Mouse (Mus musculus) forebrain, postnatal 0 days (tissue): ENCODE measurements at regions not wholly inside any gene's neighbourhood (a gene's known extent, or its start where the extent isn't known, plus 50 kb on each side); places are given as distances from the start of the nearest gene placed in this dataset.
"Not testable (repeated sequence)": the region's sequence is repeated elsewhere in the genome, so short reads cannot be mapped to it uniquely, and the experiment has no call there.

ENCODE experiments used
- ATAC-seq: fragments of 200-750 bp; cut with Nextera tagmentation; 2 replicates; pipeline ENCODE4 v1.8.0; 2017; ENCODE audit warnings: mild to moderate bottlenecking, moderate library complexity
- DNase-seq: peaks from one replicate; pipeline ENCODE4 v3.0.0-alpha.2; 2015
- H3K27ac ChIP-seq: fragments of 300-500 bp; sonication (generic); 2 replicates; pipeline ENCODE4 v1.5.1; 2014; ENCODE audit warnings: low read depth, mild to moderate bottlenecking, antibody characterized with exemption, low read length, moderate library complexity, mixed read lengths
- H3K27me3 ChIP-seq: fragments of 300-500 bp; sonication (generic); 2 replicates; pipeline ENCODE4 v1.6.1; 2014; ENCODE audit warnings: mild to moderate bottlenecking, low read length, mixed read lengths; ENCODE audit not compliant: insufficient read depth
- H3K36me3 ChIP-seq: fragments of 300-500 bp; sonication (generic); 2 replicates; pipeline ENCODE4 v1.6.1; 2014; ENCODE audit warnings: mild to moderate bottlenecking, moderate library complexity; ENCODE audit not compliant: insufficient read depth
- H3K4me1 ChIP-seq: fragments of 300-500 bp; sonication (generic); 2 replicates; pipeline ENCODE4 v1.6.1; 2014; ENCODE audit warnings: antibody characterized with exemption; ENCODE audit not compliant: insufficient read depth
- H3K4me2 ChIP-seq: fragments of 300-500 bp; sonication (generic); 2 replicates; pipeline ENCODE4 v1.6.1; 2014; ENCODE audit warnings: low read depth, mild to moderate bottlenecking, moderate library complexity
- H3K4me3 ChIP-seq: fragments of 300-500 bp; sonication (generic); 2 replicates; pipeline ENCODE4 v1.5.1; 2014; ENCODE audit warnings: low read depth, low read length, mixed read lengths
- H3K9ac ChIP-seq: fragments of 300-500 bp; sonication (generic); 2 replicates; pipeline ENCODE4 v1.6.1; 2014; ENCODE audit warnings: mild to moderate bottlenecking
- H3K9me3 ChIP-seq: fragments of 300-500 bp; sonication (generic); 2 replicates; pipeline ENCODE4 v1.6.1; 2016; ENCODE audit warnings: low read length
- CTCF ChIP-seq: sonication (generic); IDR thresholded peaks from 2 replicates; pipeline ENCODE4 v1.5.1; 2016; ENCODE audit warnings: antibody characterized with exemption, control low read depth, low read depth
- WGBS: fragments of 180-500 bp; shearing (Covaris S2); extraction: QIAGEN DNeasy Blood & Tissue Kit; methylation state at CpG from one replicate; pipeline ENCODE4 v1.1.7; 2014; 5-methylcytosine and 5-hydroxymethylcytosine counted together

DNA sequence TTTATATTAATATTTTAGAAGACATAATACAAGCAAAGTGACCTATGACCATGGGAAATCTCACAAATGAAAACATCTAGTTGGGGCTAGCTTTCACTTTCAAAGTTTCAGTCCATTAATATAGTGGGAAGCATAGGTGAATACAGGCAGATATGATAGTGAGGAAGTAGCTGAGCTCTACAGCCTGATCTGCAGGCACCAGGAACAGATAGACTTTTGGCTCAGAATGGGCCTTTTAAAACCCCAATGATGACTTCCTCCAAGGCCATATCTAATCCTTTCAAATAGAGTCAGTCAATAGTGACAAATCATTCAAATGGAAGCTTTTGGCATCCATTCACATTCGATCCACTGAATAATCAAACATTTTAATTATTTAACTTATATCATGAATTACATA is 581.6 kb upstream of the Pcdh17 start:
- H3K36me3 ChIP-seq = no peaks in the 10 kb centered on the region
- WGBS = 94% methylated on average over 1 of the region's 1 CpGs
- H3K4me1 ChIP-seq = no peaks in the 10 kb centered on the region
- DNase-seq (no peak), ATAC-seq (no peak)
- H3K9me3 ChIP-seq = no peaks in the 10 kb centered on the region
- H3K4me2 ChIP-seq = no peak overlapping the region
- H3K9ac ChIP-seq = no peak overlapping the region
- H3K27me3 ChIP-seq = no peaks in the 10 kb centered on the region
- no peak for TF ChIP-seq CTCF
- H3K27ac ChIP-seq = no peak overlapping the region
- H3K4me3 ChIP-seq = no peak overlapping the region

DNA sequence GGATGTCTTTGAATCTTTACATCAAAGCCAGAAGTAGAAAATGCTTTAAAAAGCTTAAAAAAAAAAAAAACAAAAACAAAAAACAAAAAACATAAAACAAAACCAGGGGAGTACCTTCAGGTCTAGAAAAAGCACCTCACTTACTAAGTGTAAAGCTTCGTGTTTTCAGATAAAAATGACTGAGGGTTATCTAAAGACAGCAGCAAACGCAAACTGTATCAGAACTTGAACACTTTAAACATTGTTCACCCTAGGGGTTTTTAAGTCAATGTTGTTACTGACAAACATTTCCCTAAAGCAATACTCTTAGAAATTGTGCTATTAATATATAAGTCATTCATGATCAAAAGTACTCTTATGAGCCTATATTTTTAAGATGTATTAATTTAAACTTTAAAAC is 580.7 kb upstream of the Pcdh17 start:
- DNase-seq = no peak
- Histone ChIP-seq H3K27me3 (no peaks in the 10 kb centered on the region), H3K36me3 (no peaks in the 10 kb centered on the region), H3K27ac (no peak overlapping the region), H3K4me3 (no peak overlapping the region), H3K4me2 (no peak overlapping the region), H3K4me1 (no peaks in the 10 kb centered on the region), H3K9me3 (no peaks in the 10 kb centered on the region), H3K9ac (no peak overlapping the region)
- ATAC-seq = no peak
- TF ChIP-seq CTCF = no peak
- 85% methylated on average over 2 of the region's 2 CpGs for WGBS

DNA sequence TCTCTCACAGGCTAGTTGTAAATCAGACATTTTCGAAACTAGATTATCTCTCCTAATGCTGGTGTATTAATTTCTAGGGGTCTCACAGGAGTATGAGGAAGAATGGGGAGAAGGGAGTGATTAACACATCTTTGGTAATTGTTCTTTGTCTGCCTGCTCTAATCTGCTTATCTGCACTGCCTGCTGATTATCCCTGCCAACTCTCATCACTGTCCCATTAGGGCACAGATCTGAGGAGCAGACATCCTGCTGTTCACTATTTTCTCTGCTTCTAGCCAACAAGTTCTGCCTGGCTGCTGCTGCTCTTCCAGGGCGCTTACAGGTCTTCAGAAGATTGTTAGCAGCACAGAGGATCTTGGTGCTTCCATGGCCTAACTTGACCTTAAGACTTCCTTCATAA is 557.0 kb upstream of the Pcdh17 start:
- DNase-seq = no peak
- H3K4me1 ChIP-seq = no peaks in the 10 kb centered on the region
- TF ChIP-seq CTCF = no peak
- H3K4me3 ChIP-seq = no peak overlapping the region
- no peak overlapping the region for H3K4me2 ChIP-seq
- no peak overlapping the region for H3K27ac ChIP-seq
- no peaks in the 10 kb centered on the region for H3K36me3 ChIP-seq
- WGBS = 20% methylated on average over 2 of the region's 2 CpGs
- no peaks in the 10 kb centered on the region for H3K9me3 ChIP-seq
- H3K9ac ChIP-seq = no peak overlapping the region
- H3K27me3 ChIP-seq = no peaks in the 10 kb centered on the region
- peak; percentile 40; the same call in 1 of the 2 replicates for ATAC-seq

DNA sequence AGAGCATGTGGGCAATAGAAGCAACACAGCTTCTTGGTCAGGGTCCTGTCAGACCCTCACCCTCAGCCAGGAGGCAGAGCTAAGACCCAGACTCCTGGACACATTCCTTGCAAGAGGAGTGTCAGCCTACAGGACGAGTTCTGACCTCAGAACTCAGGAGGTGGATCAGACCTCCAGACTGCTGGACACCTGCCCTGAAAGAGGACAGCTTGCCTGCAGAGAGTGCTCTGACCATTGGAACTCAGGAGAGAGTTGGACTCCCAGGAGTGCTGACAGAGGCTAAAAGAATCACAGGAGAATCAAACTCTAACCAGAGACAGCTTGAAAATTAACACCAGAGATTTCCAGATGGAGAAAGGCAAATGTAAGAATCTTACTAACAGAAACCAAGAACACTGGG is 542.7 kb upstream of the Pcdh17 start:
- DNase-seq, H3K4me1 ChIP-seq, H3K4me3 ChIP-seq, H3K27me3 ChIP-seq, ATAC-seq, H3K27ac ChIP-seq, H3K9me3 ChIP-seq, H3K36me3 ChIP-seq, H3K4me2 ChIP-seq, H3K9ac ChIP-seq: not testable (repeated sequence)
- WGBS = 62% methylated on average over 1 of the region's 1 CpGs

DNA sequence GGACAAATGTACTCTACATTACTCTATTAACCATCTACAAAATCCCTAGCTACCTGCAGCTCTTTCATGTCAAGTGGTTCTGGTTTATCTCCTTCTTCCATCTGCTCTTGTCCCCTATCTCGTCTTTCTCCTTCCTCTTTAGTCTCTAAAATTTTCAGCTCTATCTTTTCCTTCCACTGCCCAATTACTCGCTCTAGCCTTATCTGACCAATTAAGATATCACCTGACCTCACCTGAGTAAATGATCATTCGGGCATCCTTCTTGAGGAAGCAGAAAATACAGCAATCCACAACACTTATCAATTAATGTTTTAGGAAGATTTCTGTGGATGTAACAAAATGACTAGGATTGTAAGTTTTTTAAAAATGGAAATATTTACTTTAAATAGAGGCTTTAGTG is 500.3 kb upstream of the Pcdh17 start:
- WGBS = 89% methylated on average over 3 of the region's 3 CpGs
- Histone ChIP-seq H3K27me3 (no peaks in the 10 kb centered on the region), H3K4me2 (no peak overlapping the region), H3K9me3 (no peaks in the 10 kb centered on the region), H3K4me1 (no peaks in the 10 kb centered on the region), H3K9ac (no peak overlapping the region), H3K36me3 (no peaks in the 10 kb centered on the region), H3K4me3 (no peak overlapping the region), H3K27ac (no peak overlapping the region)
- no peak for ATAC-seq
- DNase-seq = no peak
- TF ChIP-seq CTCF = no peak

DNA sequence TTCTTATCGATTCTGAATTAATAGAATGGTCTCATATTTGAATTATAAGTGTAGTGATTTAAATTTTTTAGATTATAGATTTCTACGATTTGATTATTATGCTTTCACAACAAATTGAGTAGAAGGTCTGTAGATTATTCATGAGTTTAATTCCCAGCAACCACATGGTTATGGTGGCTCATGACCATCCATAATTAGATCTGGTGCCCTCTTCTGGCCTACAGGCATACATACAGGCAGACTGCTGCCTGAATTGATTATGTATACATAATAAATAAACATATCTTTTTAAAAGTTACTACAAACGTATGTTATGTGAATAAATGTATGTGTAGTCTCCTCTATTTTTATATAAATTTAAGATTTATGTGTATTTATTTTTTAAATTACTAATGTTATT is 499.2 kb upstream of the Pcdh17 start:
- 61% methylated on average over 3 of the region's 3 CpGs for WGBS
- Histone ChIP-seq H3K27ac (no peak overlapping the region), H3K9me3 (no peaks in the 10 kb centered on the region), H3K4me3 (no peak overlapping the region), H3K27me3 (no peaks in the 10 kb centered on the region), H3K4me1 (no peaks in the 10 kb centered on the region), H3K9ac (no peak overlapping the region), H3K36me3 (no peaks in the 10 kb centered on the region), H3K4me2 (no peak overlapping the region)
- ATAC-seq = no peak
- TF ChIP-seq CTCF = peak; percentile 37
- DNase-seq = no peak

DNA sequence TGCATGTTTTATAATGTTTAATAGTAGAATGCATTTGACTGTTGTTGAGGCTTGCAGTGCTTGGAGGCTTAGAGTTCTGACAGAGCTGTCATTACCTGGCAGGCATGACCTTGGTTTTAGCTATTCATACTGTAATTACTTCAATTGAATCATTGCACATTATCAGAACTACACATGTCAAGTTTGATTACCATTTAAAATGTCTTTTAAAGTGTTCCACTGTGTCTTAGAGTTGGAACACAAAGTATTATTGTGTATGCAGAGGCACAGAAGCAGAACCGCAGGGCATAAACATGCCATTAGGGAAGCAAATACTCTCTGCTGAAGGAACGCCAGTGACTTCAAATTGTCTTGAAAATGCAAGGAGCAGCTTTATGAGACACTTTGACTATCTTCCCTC is 493.7 kb upstream of the Pcdh17 start:
- H3K4me1 ChIP-seq = no peaks in the 10 kb centered on the region
- WGBS = 37% methylated on average over 2 of the region's 2 CpGs
- DNase-seq = no peak
- no peaks in the 10 kb centered on the region for H3K9me3 ChIP-seq
- H3K27ac ChIP-seq = no peak overlapping the region
- H3K4me2 ChIP-seq = no peak overlapping the region
- H3K27me3 ChIP-seq = no peaks in the 10 kb centered on the region
- peak; percentile 23; the same call in 1 of the 2 replicates for ATAC-seq
- H3K36me3 ChIP-seq = no peaks in the 10 kb centered on the region
- no peak overlapping the region for H3K4me3 ChIP-seq
- no peak for TF ChIP-seq CTCF
- no peak overlapping the region for H3K9ac ChIP-seq

DNA sequence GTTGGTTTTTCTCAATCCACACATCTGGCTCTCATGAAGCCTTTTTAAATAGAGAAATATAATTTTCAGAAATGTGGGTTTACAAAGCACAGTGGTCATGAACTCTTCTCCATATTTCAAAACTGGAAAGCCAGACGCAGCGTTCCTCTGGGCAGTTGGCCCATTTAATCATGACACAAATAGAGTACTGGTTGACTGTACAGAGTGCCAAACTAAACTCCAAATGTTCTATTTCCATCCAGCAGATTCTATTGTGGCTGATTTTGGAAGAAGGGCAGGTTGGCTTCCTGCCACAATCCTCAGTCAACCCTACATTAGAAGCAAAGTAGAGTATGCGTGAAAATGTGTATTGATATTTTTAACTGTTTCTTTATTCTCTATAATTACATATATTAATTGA is 484.3 kb upstream of the Pcdh17 start:
- no peak overlapping the region for H3K4me2 ChIP-seq
- ATAC-seq (no peak), DNase-seq (peak; percentile 23)

More for the DNA sequence above, 484.3 kb upstream of the Pcdh17 start:
- Histone ChIP-seq H3K9ac (no peak overlapping the region), H3K4me1 (no peaks in the 10 kb centered on the region), H3K36me3 (no peaks in the 10 kb centered on the region), H3K9me3 (no peaks in the 10 kb centered on the region), H3K27me3 (no peaks in the 10 kb centered on the region), H3K27ac (no peak overlapping the region), H3K4me3 (no peak overlapping the region)
- WGBS = 37% methylated on average over 3 of the region's 3 CpGs
- no peak for TF ChIP-seq CTCF
